Mouse (Mus musculus): ENCODE measurements around the gene Rab11fip4.
A peak's percentile ranks its signal among the peaks of the same experiment; 100 is the strongest.

GRCm38 (mm10) chr11:79671668-79672281 lies 80.8 kb downstream of the Rab11fip4 start:
- TF ChIP-seq EP300 (IDR thresholded peaks at IDR 0.05; ENCODE audit: low read depth): no peak
- peak; percentile 78 for TF ChIP-seq CTCF (IDR thresholded peaks at IDR 0.05; ENCODE audit: low read depth)
